Mouse (Mus musculus) forebrain, postnatal 0 days (tissue): ENCODE data around the gene Gm21119. TPM values are rescaled to one million over a fixed set of nuclear protein-coding genes. Genes with fewer than 3 reads are reported as not detected.
"Not testable (repeated sequence)": the region's sequence is repeated elsewhere in the genome, so short reads cannot be mapped to it uniquely, and the experiment has no call there.

ENCODE experiments used
- ATAC-seq: fragments of 200-750 bp; cut with Nextera tagmentation; 2 replicates; pipeline ENCODE4 v1.8.0; 2017; ENCODE audit warnings: mild to moderate bottlenecking, moderate library complexity
- DNase-seq: peaks from one replicate; pipeline ENCODE4 v3.0.0-alpha.2; 2015
- H3K27ac ChIP-seq: fragments of 300-500 bp; sonication (generic); 2 replicates; pipeline ENCODE4 v1.5.1; 2014; ENCODE audit warnings: low read depth, mild to moderate bottlenecking, antibody characterized with exemption, low read length, moderate library complexity, mixed read lengths
- H3K27me3 ChIP-seq: fragments of 300-500 bp; sonication (generic); 2 replicates; pipeline ENCODE4 v1.6.1; 2014; ENCODE audit warnings: mild to moderate bottlenecking, low read length, mixed read lengths; ENCODE audit not compliant: insufficient read depth
- H3K36me3 ChIP-seq: fragments of 300-500 bp; sonication (generic); 2 replicates; pipeline ENCODE4 v1.6.1; 2014; ENCODE audit warnings: mild to moderate bottlenecking, moderate library complexity; ENCODE audit not compliant: insufficient read depth
- H3K4me1 ChIP-seq: fragments of 300-500 bp; sonication (generic); 2 replicates; pipeline ENCODE4 v1.6.1; 2014; ENCODE audit warnings: antibody characterized with exemption; ENCODE audit not compliant: insufficient read depth
- H3K4me2 ChIP-seq: fragments of 300-500 bp; sonication (generic); 2 replicates; pipeline ENCODE4 v1.6.1; 2014; ENCODE audit warnings: low read depth, mild to moderate bottlenecking, moderate library complexity
- H3K4me3 ChIP-seq: fragments of 300-500 bp; sonication (generic); 2 replicates; pipeline ENCODE4 v1.5.1; 2014; ENCODE audit warnings: low read depth, low read length, mixed read lengths
- H3K9ac ChIP-seq: fragments of 300-500 bp; sonication (generic); 2 replicates; pipeline ENCODE4 v1.6.1; 2014; ENCODE audit warnings: mild to moderate bottlenecking
- H3K9me3 ChIP-seq: fragments of 300-500 bp; sonication (generic); 2 replicates; pipeline ENCODE4 v1.6.1; 2016; ENCODE audit warnings: low read length
- CTCF ChIP-seq: sonication (generic); IDR thresholded peaks from 2 replicates; pipeline ENCODE4 v1.5.1; 2016; ENCODE audit warnings: antibody characterized with exemption, control low read depth, low read depth
- WGBS: fragments of 180-500 bp; shearing (Covaris S2); extraction: QIAGEN DNeasy Blood & Tissue Kit; methylation state at CpG from one replicate; pipeline ENCODE4 v1.1.7; 2014; 5-methylcytosine and 5-hydroxymethylcytosine counted together
- polyA plus RNA-seq: library from polyadenylated mRNA; unstranded; fragments of >200 nt; fragmentation: Nextera tagmentation; extraction: Ambion mirVana; gene quantifications from 2 replicates; pipeline ENCODE4 v1.2.1, GENCODE M21; 2015
- total RNA-seq: library from RNA; depleted of rRNA; stranded (reverse); fragments of >200 nt; gene quantifications from 2 replicates; pipeline ENCODE4 v1.2.3, GENCODE M21; 2014; rRNA removed

Gm21119 gene
- 0.23 and 0.67 TPM in 2 replicates for total RNA-seq
- polyA plus RNA-seq = 0.06 TPM in 1 of 2 replicates, not detected in the other

DNA sequence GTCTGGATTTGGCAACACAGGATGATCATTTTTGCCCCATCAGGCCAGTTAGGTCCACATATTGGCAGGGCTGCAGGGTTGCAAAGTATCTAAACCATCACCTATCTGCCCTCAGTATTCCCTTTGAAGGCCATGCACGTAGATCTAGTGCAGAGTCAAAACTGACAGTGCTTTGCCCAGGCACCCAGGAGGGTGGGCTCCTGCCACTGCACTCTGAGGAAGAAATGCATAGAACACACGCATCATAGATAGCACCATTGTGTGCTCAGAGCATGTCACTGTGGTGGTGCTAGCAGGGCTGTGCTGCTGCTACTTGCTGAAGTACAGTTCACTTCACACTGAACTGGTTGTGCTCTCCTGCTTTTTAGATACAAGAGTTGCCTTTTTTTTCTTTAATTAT, at the start of gene Gm21119:
Gene Gm21119, plus strand, starts transcription at position 301 of the 400 bp plus-strand sequence.
- not testable (repeated sequence) for ATAC-seq, H3K36me3 ChIP-seq, H3K27me3 ChIP-seq, H3K4me1 ChIP-seq, H3K4me3 ChIP-seq, DNase-seq, H3K4me2 ChIP-seq, H3K9ac ChIP-seq, H3K27ac ChIP-seq, H3K9me3 ChIP-seq
- WGBS = no CpG with 5 or more reads among the region's 2 CpGs

DNA sequence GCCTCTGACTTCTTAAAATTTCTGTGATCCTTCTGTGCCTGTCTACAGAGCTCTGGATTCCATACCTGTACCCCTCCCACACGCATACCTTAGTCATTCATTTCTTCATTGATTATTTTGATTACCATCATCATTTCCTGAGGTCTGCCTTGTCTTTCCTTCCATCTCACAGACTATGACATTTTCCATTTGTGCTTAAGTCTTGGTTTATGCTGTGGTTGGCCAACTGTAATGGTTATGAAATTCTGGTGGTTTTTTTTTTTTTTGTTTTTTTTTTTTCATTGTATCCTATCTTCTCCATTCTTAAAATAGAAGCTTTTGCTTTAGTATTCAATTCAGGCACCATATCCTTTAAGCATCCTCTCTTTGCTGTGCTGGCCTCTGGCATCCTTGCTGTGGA, 48.0 kb upstream of the Gm21119 start:
- H3K9ac ChIP-seq, H3K4me2 ChIP-seq, H3K27ac ChIP-seq, DNase-seq, H3K36me3 ChIP-seq, H3K4me3 ChIP-seq, H3K27me3 ChIP-seq, H3K9me3 ChIP-seq, ATAC-seq, H3K4me1 ChIP-seq: not testable (repeated sequence)
- no CpG with 5 or more reads among the region's 1 CpGs for WGBS

DNA sequence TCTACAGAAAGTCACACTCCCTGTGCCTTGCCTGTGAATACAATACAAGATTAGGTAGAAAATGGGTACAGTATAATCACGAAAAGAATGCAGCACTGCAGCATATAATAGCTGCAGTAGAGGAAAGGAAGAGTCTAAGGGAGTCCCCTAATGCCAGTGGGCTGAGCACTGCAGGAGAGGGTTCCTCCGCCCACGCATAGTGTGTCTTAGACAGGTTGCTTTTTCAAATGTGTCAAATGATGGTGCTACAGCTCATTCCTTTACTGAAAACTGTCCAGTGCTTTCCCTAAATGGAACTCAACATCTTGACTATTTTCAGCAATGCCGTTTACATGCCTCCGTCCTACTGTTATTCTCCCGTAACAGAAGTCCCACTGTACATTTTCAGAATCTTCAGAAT, 33.6 kb upstream of the Gm21119 start:
- 86% methylated on average over 3 of the region's 6 CpGs for WGBS
- not testable (repeated sequence) for H3K27me3 ChIP-seq, ATAC-seq, H3K4me3 ChIP-seq, H3K4me1 ChIP-seq, H3K4me2 ChIP-seq, H3K27ac ChIP-seq, DNase-seq, H3K9me3 ChIP-seq, H3K36me3 ChIP-seq, H3K9ac ChIP-seq

DNA sequence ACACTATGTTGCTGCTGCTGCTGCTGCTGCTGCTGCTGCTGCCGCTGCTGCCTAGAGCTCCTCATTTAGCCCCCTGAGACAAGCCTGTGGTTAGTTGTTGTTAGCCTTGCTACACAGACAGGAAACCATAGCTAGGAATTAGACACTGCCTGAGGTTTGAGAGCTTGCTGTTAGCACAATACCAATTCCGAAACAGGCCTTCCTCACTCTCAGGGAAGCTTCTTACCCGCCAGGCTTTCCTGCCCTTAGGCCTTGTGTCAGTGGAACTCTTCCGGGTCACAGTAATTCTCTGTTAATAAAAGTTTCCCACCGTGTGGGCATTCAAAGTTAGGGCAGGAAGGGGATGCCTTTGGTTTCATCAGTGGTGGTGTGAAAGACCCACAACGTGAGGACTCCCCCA, 31.9 kb upstream of the Gm21119 start:
- ATAC-seq, H3K4me3 ChIP-seq, H3K4me2 ChIP-seq, H3K9me3 ChIP-seq, H3K27ac ChIP-seq, H3K4me1 ChIP-seq, H3K27me3 ChIP-seq, H3K36me3 ChIP-seq, DNase-seq, H3K9ac ChIP-seq: not testable (repeated sequence)
- 80% methylated on average over 4 of the region's 6 CpGs for WGBS

DNA sequence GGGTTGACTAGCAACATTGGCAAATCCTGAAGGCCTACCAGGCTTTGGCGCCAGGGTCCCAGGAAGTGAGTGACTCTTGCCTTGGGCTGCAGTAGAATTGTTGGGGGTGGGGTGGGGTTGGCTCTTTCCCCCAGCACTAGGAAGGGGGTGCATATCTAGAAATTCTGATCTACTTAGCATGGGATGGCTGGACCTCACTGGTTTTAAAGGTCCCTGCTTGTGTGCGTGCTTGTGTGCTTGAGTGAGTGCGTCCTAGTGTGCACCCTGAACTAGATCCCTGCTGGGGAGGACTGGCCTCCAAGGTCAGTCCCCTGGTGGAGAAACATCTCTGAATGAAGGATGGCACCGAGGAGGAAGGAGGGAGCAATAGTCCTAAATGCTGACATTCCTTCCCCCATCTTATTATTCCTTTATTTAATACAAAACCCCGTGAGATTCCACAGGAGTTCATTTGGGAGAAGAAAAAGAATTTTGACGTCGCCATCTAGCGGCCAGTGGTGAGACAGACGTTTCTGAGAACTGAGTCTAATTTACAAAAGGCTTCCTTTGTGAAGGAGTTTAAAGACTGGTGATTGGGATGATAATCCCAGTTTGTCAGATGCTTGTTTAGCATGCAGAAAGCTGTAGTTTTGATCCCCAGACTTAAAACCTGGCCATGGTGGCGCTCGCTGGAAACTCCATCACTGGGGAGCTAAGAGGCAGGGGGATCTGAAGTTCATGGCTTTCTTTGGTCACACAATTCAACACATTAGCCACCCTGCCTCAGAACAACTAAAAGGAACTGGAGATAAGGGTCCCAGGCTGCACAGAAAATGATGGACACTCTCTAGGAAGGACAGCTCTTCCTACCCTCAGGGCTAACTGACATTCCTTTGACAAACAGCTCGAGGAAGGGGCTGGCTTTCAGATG, 26.2 kb upstream of the Gm21119 start:
- H3K9me3 ChIP-seq, H3K27me3 ChIP-seq, H3K36me3 ChIP-seq, H3K27ac ChIP-seq, H3K4me1 ChIP-seq, H3K4me2 ChIP-seq, H3K9ac ChIP-seq, H3K4me3 ChIP-seq: not testable (repeated sequence)
- peak; percentile 6 for DNase-seq
- WGBS = 29% methylated on average over 4 of the region's 12 CpGs
- TF ChIP-seq CTCF = peak; percentile 3; the same call in 1 of the 2 replicates
- ATAC-seq = peak; percentile 81

DNA sequence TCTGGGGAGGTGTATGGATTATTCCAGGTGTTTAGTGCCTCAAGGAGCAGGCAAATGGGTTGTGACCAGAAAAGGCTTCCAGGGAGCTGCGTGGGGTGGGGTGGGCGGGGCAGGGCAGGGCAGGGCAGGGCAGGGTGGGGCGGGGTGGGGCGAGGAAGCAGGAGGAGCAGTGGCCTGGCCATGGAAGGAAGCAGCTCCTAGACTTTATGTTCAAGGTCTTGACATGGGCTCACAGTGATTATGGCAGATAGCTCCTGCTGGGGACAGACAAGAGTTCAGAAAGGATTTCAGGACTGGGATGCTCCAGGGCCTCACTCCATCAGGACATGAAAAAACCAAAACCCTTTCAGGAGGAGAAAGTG, 25.6 kb upstream of the Gm21119 start:
- H3K4me1 ChIP-seq, H3K27ac ChIP-seq, H3K9me3 ChIP-seq, H3K4me3 ChIP-seq, H3K36me3 ChIP-seq, H3K4me2 ChIP-seq, H3K9ac ChIP-seq, DNase-seq, H3K27me3 ChIP-seq: not testable (repeated sequence)
- WGBS = 93% methylated on average over 1 of the region's 4 CpGs
- ATAC-seq = peak; percentile 51; the same call in 1 of the 2 replicates

DNA sequence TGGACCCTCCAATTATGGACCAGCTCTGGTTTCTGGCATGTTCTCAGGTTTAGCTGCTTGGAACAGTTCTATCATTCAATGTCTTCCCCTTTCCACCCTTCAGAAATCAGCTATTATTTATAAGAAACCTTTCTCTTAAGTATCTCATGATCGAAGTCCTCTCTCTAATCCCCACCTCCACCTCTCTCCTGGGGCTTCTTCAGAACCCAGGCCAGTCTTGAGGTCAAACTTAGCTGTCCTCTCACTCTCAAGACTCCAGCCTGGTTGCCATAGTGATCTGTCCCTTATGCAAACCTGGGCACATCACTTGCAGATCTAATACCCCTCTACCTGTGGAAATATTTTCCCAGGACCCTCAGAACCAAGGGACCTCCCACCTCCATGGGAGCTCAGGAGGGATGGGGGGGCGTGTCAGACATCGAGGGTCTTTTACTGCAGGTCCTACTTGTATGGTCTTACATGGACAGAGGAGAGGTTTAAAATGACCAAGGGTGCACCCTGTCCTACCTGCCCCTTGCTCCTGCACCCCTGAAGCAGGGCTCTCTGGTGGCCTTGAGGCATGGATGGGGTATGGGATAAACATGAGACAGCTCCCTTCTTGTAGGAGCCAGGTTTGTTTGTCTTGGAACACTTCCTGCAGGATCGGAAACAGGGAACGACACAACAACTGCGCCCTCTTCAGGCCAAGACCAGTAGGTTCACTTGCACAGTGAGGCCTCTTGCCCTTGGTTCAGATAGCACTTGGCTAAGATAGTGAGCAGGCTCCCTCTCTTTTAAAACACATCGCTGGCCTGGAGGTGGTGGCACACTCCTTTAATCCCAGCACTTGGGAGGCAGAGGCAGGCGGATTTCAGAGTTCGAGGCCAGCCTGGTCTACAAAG, 24.4 kb upstream of the Gm21119 start:
- not testable (repeated sequence) for DNase-seq, H3K4me3 ChIP-seq, H3K36me3 ChIP-seq, H3K9me3 ChIP-seq, H3K4me1 ChIP-seq, H3K4me2 ChIP-seq, H3K27me3 ChIP-seq, H3K9ac ChIP-seq, ATAC-seq, H3K27ac ChIP-seq
- 82% methylated on average over 3 of the region's 9 CpGs for WGBS

DNA sequence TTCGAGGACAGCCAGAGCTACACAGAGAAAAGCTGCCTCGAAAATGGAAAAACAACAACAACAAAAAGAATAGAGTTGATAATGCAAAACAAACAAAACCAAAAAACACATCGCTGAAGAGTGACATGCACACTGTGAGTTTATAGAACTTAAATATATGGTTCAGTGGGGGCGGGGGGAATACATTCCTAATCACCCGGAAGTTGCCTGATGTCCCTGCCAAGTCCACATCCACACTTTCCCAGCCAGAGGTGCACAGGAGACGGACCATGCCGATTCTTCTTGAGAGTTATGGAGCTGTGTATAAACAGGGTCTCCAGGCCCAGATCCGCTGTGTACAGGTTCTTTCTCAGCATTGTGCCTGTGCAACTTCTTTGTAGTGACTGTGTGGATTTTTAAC, 23.7 kb upstream of the Gm21119 start:
- H3K9ac ChIP-seq, H3K27ac ChIP-seq, H3K9me3 ChIP-seq, H3K36me3 ChIP-seq, ATAC-seq, H3K4me1 ChIP-seq, H3K27me3 ChIP-seq, H3K4me2 ChIP-seq, H3K4me3 ChIP-seq, DNase-seq: not testable (repeated sequence)
- WGBS = 85% methylated on average over 4 of the region's 8 CpGs

DNA sequence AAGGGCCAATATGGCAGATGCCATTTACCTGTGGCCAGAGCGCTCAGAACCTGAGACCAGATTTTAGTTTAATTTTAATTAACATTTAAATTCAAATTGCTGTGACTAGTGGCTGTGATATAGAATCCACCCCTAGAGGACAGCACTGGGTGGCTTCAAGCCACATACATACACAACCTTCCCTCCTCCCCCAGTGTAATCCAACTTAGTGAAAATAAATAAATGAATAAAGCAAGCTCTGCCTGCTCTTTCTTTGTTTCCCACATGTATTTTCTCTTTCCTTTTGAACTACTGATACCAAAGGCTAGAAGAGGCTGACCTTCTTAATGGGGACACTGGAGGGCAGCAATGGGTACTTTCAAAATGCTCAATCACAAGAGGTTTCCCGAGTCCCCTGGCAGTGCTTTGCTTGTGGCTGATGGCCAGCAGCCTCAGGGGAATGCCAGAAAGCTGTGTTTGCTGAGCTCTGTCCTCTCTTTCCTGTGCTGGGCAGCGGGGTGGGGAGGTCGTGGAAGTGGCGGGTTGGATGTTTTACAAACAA, 21.9 kb upstream of the Gm21119 start:
- H3K4me1 ChIP-seq, H3K9me3 ChIP-seq, H3K4me2 ChIP-seq, H3K36me3 ChIP-seq, H3K27me3 ChIP-seq, H3K9ac ChIP-seq, ATAC-seq, H3K4me3 ChIP-seq, DNase-seq, H3K27ac ChIP-seq: not testable (repeated sequence)
- WGBS = 55% methylated on average over 1 of the region's 5 CpGs

DNA sequence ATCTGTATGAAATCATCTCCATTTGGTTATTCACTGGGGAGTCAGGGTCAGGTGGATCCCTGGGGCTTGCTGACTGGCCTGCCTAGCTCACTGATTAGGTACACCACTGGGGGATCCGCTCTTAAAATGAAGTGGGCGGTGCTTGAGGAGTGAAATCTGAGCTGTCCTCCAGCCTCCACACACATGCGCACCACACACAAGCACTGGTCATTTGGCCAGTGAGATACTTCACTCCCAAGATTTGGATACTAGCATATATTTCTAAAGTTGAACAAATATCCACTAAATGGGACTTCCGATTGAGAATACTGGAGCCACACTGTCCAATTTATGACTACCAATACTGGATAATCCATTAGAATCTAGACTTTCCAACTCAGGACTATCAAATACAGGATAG, 20.9 kb upstream of the Gm21119 start:
- not testable (repeated sequence) for DNase-seq, H3K36me3 ChIP-seq, H3K4me2 ChIP-seq, H3K4me3 ChIP-seq, H3K27me3 ChIP-seq, H3K9me3 ChIP-seq, H3K27ac ChIP-seq, ATAC-seq, H3K9ac ChIP-seq, H3K4me1 ChIP-seq
- no CpG with 5 or more reads among the region's 4 CpGs for WGBS
